Mouse (Mus musculus) ES-E14 (cell line): ENCODE data around the gene Qtrt1.

Source experiments
- CHD2 ChIP-seq: IDR thresholded peaks from 2 replicates; pipeline ENCODE4 v1.6.1; 2014; ENCODE audit warnings: mild to moderate bottlenecking, low read depth, low read length, inconsistent platforms
- HCFC1 ChIP-seq: IDR thresholded peaks from 2 replicates; pipeline ENCODE4 v1.6.1; 2012; ENCODE audit warnings: low read length, inconsistent platforms, borderline replicate concordance; ENCODE audit not compliant: insufficient read depth
- MAFK ChIP-seq: IDR thresholded peaks from 2 replicates; pipeline ENCODE4 v1.6.1; 2014; ENCODE audit warnings: mild to moderate bottlenecking, low read depth, low read length, inconsistent platforms; ENCODE audit not compliant: insufficient read depth
- ZC3H11A ChIP-seq: IDR thresholded peaks from 2 replicates; pipeline ENCODE4 v1.6.1; 2012; ENCODE audit warnings: low read depth, mild to moderate bottlenecking, inconsistent platforms, low read length, borderline replicate concordance

- TF ChIP-seq CHD2: no peak
- no peak for TF ChIP-seq ZC3H11A
- TF ChIP-seq HCFC1: no peak
- TF ChIP-seq MAFK: no peak
These were observed 36.1 kb downstream of the Qtrt1 start for GRCm38 (mm10) chr9:21447778-21448177.
